Mouse (Mus musculus): ENCODE data around the gene Ptpdc1.
A peak's percentile ranks its signal among the peaks of the same experiment; 100 is the strongest.

Gene Ptpdc1

GRCm38 (mm10) chr13:48585786-48586185 is 39.7 kb downstream of the Ptpdc1 start:
- DNase-seq (ENCODE audit: low spot score in 2 of 2), result no peak

GRCm38 (mm10) chr13:48582688-48583379 is 42.6 kb downstream of the Ptpdc1 start:
- DNase-seq (ENCODE audit: low spot score in 2 of 2), result no peak

GRCm38 (mm10) chr13:48578616-48579015 is 46.8 kb downstream of the Ptpdc1 start:
- DNase-seq (ENCODE audit: low spot score in 2 of 2), result no peak

- DNase-seq (ENCODE audit: low spot score in 2 of 2), result no peak
Measured at GRCm38 (mm10) chr13:48577836-48578235, 47.6 kb downstream of the Ptpdc1 start.

- no peak for DNase-seq (ENCODE audit: low spot score in 2 of 2)
Measured at GRCm38 (mm10) chr13:48577007-48577406, 48.5 kb downstream of the Ptpdc1 start.

- DNase-seq (ENCODE audit: low spot score in 2 of 2), result no peak
Measured at GRCm38 (mm10) chr13:48574718-48575117, 50.7 kb downstream of the Ptpdc1 start.

- no peak for DNase-seq (ENCODE audit: low spot score in 2 of 2)
Measured at GRCm38 (mm10) chr13:48573525-48574355, 51.7 kb downstream of the Ptpdc1 start.

- no peak for DNase-seq (ENCODE audit: low spot score in 2 of 2)
Measured at GRCm38 (mm10) chr13:48572127-48572526, 53.3 kb downstream of the Ptpdc1 start.

GRCm38 (mm10) chr13:48571298-48571697 is 54.2 kb downstream of the Ptpdc1 start:
- no peak for DNase-seq (ENCODE audit: low spot score in 2 of 2)

- no peak for DNase-seq (ENCODE audit: low spot score in 2 of 2)
Measured at GRCm38 (mm10) chr13:48569576-48570132, 55.8 kb downstream of the Ptpdc1 start.

GRCm38 (mm10) chr13:48567646-48568045 is 57.8 kb downstream of the Ptpdc1 start:
- DNase-seq (ENCODE audit: low spot score in 2 of 2), result no peak

- DNase-seq (ENCODE audit: low spot score in 2 of 2), result peak; percentile 27 to 43
Measured at GRCm38 (mm10) chr13:48566116-48566935, 59.1 kb downstream of the Ptpdc1 start.

GRCm38 (mm10) chr13:48564881-48565600 is 60.4 kb downstream of the Ptpdc1 start:
- DNase-seq (ENCODE audit: low spot score in 2 of 2), result no peak

- no peak for DNase-seq (ENCODE audit: low spot score in 2 of 2)
Measured at GRCm38 (mm10) chr13:48562336-48562735, 63.1 kb downstream of the Ptpdc1 start.

- no peak for DNase-seq (ENCODE audit: low spot score in 2 of 2)
Measured at GRCm38 (mm10) chr13:48561481-48561880, 64.0 kb downstream of the Ptpdc1 start.

- DNase-seq (ENCODE audit: low spot score in 2 of 2), result no peak
Measured at GRCm38 (mm10) chr13:48555976-48556375, 69.5 kb downstream of the Ptpdc1 start.

GRCm38 (mm10) chr13:48554552-48554951 is 70.9 kb downstream of the Ptpdc1 start:
- DNase-seq (ENCODE audit: low spot score in 2 of 2), result no peak

- no peak for DNase-seq (ENCODE audit: low spot score in 2 of 2)
Measured at GRCm38 (mm10) chr13:48553511-48553910, 72.0 kb downstream of the Ptpdc1 start.

GRCm38 (mm10) chr13:48552181-48553090 is 73.0 kb downstream of the Ptpdc1 start:
- peak; percentile 81 to 84 for DNase-seq (ENCODE audit: low spot score in 2 of 2)

- no peak for DNase-seq (ENCODE audit: low spot score in 2 of 2)
Measured at GRCm38 (mm10) chr13:48548296-48548695, 77.2 kb downstream of the Ptpdc1 start.
